Mouse (Mus musculus): ENCODE data around the gene M6pr. TPM values are rescaled to one million over a fixed set of nuclear protein-coding genes. Genes with fewer than 3 reads are reported as not detected.
"Not testable (repeated sequence)": the region's sequence is repeated elsewhere in the genome, so short reads cannot be mapped to it uniquely, and the experiment has no call there.

M6pr gene
- polyA plus RNA-seq, 1 experiment from 2014 or later: 76.7 TPM

GRCm38 (mm10) chr6:122344386-122345116 is 36.0 kb downstream of the M6pr start:
- 45% methylated on average over 9 of the region's 9 CpGs for WGBS
- no peak for ATAC-seq (ENCODE audit: insufficient number of reproducible peaks, insufficient read depth, low FRiP score, low TSS enrichment, low read depth)
- no peaks in the 10 kb centered on the region for H3K9me3 ChIP-seq
- H3K4me3 ChIP-seq: no peak overlapping the region
- H3K36me3 ChIP-seq: no peaks in the 10 kb centered on the region
- peaks cover 7% of the 10 kb centered on the region; the same call in 1 of the 2 replicates for H3K4me1 ChIP-seq
- H3K9ac ChIP-seq: no peak overlapping the region
- no peak overlapping the region for H3K27ac ChIP-seq
- H3K27me3 ChIP-seq: no peaks in the 10 kb centered on the region
- H3K4me2 ChIP-seq: no peak overlapping the region

DNA sequence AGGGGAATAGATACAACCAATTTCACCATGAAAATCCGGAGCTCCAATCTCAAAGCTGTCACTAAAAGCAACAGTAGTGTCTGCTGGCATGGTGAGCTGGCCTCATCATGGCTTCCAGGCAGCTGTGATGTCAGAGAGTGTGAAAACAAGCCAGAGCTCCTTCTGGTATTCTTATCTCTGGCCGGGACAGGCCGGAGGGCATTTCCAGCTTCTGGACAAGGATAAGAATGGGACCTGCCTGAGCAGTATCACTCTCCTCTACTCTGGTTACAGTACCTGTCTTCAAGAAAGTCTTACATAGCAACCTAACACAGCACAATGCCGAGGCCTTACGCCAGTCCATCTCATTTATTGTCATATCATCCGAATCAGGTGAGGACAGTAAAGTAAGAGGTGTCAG is 37.2 kb downstream of the M6pr start:
- ATAC-seq (ENCODE audit: insufficient number of reproducible peaks, insufficient read depth, low FRiP score, low TSS enrichment, low read depth): no peak
- Histone ChIP-seq H3K36me3 (no peaks in the 10 kb centered on the region), H3K27me3 (no peaks in the 10 kb centered on the region), H3K9me3 (no peaks in the 10 kb centered on the region), H3K4me2 (no peak overlapping the region), H3K4me1 (peaks cover 4% of the 10 kb centered on the region; the same call in 1 of the 2 replicates), H3K27ac (no peak overlapping the region), H3K4me3 (no peak overlapping the region), H3K9ac (no peak overlapping the region)
- WGBS: 80% methylated on average over 6 of the region's 6 CpGs

DNA sequence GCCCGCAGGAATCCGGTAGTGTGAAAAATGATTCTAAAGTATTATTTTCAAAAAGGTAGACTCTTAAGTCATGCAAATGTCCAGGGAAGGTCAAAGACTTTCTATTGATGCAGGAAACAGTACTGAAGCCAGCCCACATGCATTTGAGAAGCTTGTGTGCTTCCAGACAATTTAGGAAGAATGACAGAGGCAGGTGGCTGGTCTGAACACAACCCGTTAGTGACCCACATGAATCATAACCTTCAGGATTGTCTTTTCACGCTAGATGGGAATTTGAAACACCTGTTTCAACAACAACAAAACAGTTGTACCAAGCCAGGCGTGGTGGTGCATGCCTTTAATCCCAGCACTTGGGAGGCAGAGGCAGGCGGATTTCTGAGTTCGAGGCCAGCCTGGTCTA is 37.9 kb downstream of the M6pr start:
- H3K4me2 ChIP-seq: no peak overlapping the region
- ATAC-seq (ENCODE audit: insufficient number of reproducible peaks, insufficient read depth, low FRiP score, low TSS enrichment, low read depth): no peak
- 80% methylated on average over 7 of the region's 7 CpGs for WGBS
- H3K4me1 ChIP-seq: no peaks in the 10 kb centered on the region; the same call in 1 of the 2 replicates
- no peaks in the 10 kb centered on the region for H3K9me3 ChIP-seq
- no peak overlapping the region for H3K27ac ChIP-seq
- H3K36me3 ChIP-seq: no peaks in the 10 kb centered on the region
- H3K9ac ChIP-seq: no peak overlapping the region
- H3K27me3 ChIP-seq: no peaks in the 10 kb centered on the region
- no peak overlapping the region for H3K4me3 ChIP-seq

DNA sequence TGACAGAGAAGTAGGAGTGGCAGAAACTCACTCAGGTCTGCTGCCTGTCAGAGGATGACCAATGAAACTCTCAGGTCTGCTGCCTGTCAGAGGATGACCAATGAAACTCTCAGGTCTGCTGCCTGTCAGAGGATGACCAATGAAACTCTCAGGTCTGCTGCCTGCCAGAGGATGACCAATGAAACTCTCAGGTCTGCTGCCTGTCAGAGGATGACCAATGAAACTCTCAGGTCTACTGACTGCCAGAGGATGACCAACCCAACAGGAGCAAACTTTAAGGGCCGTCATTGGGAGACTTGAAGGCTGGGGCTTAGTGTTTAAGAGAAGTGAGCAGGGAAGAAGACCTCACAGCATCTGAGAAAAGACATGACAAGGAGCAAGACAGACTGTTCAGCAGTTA is 38.8 kb downstream of the M6pr start:
- not testable (repeated sequence) for H3K27ac ChIP-seq; H3K9ac ChIP-seq; H3K4me1 ChIP-seq; H3K4me2 ChIP-seq; H3K36me3 ChIP-seq; ATAC-seq (ENCODE audit: insufficient number of reproducible peaks, insufficient read depth, low FRiP score, low TSS enrichment, low read depth); H3K9me3 ChIP-seq; H3K4me3 ChIP-seq; H3K27me3 ChIP-seq
- WGBS: 42% methylated on average over 1 of the region's 1 CpGs

DNA sequence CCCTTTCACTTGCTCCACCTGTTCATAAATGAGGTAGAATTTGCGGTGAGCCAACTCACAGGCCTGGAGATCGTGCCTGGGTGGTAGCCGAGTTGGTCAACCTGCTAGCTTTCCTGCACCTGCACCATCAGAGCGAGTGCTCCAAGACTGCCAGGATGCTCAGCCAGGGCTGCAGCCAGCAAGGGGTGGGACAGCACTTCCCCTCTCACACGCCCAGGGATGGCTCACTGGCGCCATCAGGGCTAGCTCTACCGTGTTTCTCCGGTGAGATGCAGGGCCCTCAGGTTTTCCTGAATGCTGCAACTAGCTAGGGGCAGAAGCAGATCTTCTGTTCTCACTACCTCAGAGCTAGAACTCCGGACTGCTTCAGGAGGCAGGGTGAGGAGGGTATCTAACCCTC is 47.4 kb downstream of the M6pr start:
- no peak for ATAC-seq (ENCODE audit: insufficient number of reproducible peaks, insufficient read depth, low FRiP score, low TSS enrichment, low read depth)
- H3K9me3 ChIP-seq: no peaks in the 10 kb centered on the region
- H3K9ac ChIP-seq: no peak overlapping the region
- no peak overlapping the region for H3K27ac ChIP-seq
- no peaks in the 10 kb centered on the region for H3K36me3 ChIP-seq
- no peaks in the 10 kb centered on the region for H3K27me3 ChIP-seq
- no peak overlapping the region for H3K4me2 ChIP-seq
- WGBS: 57% methylated on average over 9 of the region's 9 CpGs
- no peaks in the 10 kb centered on the region for H3K4me1 ChIP-seq
- H3K4me3 ChIP-seq: no peak overlapping the region

DNA sequence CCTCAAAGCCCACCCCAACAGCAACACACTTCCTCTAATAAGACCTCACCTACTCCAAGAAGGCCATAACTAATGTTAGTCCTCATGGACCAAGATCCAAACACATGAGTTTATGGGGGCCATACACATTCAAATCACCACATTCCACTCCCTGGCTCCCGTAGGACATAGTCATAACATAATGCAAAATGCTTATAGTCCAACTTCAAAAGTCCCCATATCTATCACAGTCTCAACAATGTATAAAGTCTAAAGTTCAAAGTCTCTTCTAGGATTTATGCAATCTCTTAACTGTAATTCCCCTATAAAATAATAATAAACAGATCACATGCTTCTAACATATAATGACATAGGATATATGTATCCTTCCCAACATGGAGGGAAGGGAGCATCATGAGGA is 48.6 kb downstream of the M6pr start:
- Histone ChIP-seq H3K9me3 (no peaks in the 10 kb centered on the region), H3K27ac (no peak overlapping the region), H3K36me3 (no peaks in the 10 kb centered on the region), H3K4me1 (no peaks in the 10 kb centered on the region), H3K27me3 (no peaks in the 10 kb centered on the region), H3K4me2 (no peak overlapping the region), H3K9ac (no peak overlapping the region), H3K4me3 (no peak overlapping the region)
- no peak for ATAC-seq (ENCODE audit: insufficient number of reproducible peaks, insufficient read depth, low FRiP score, low TSS enrichment, low read depth)
- WGBS: 91% methylated on average over 1 of the region's 1 CpGs

DNA sequence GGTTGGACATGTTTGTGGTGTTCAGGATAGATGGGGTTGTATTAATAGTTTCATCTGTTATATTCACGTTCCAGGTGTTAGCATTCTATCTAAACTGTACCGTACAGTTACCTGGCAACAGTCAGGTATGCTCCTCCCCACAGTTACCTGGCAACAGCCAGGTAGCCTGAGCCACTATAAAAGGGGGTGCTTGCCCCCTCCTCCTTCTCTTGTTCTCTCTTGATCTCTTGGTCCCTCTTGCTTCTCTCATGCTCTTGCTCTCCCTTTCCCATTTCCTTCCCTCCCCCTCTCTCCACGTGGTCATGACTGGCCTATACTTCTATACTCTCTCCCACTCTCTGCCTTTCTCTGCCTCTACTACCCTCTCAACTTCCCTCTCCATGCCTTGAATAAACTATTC is 57.2 kb downstream of the M6pr start:
- no peaks in the 10 kb centered on the region for H3K4me1 ChIP-seq
- ATAC-seq (ENCODE audit: insufficient number of reproducible peaks, insufficient read depth, low FRiP score, low TSS enrichment, low read depth): no peak

DNA sequence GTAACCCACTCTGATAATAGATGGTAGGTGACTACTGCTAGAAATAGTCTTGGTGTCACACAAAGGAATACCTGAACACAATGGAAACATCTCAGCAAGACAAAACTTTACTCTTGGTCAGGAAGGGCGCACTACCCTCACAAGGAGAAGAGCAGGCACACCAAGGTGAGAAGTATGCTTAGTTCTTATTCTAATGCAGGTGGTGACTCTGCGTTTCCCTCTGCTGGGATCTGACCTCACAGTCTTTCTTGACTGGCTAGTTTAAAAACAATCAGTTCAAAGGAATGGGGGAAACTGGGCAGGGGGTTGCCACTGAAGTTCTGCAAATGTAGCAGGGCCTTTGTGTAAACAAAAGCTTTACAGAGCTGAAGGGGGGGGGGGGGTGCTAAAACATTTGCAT is 57.8 kb downstream of the M6pr start:
- Histone ChIP-seq H3K9me3 (no peaks in the 10 kb centered on the region), H3K4me3 (no peak overlapping the region), H3K27me3 (no peaks in the 10 kb centered on the region), H3K9ac (no peak overlapping the region), H3K36me3 (no peaks in the 10 kb centered on the region), H3K4me2 (no peak overlapping the region), H3K27ac (no peak overlapping the region), H3K4me1 (no peaks in the 10 kb centered on the region)
- 46% methylated on average over 2 of the region's 2 CpGs for WGBS
- no peak for ATAC-seq (ENCODE audit: insufficient number of reproducible peaks, insufficient read depth, low FRiP score, low TSS enrichment, low read depth)

More for the DNA sequence above, 57.2 kb downstream of the M6pr start:
- no peak overlapping the region for H3K27ac ChIP-seq
- H3K9ac ChIP-seq: no peak overlapping the region
- no peaks in the 10 kb centered on the region for H3K36me3 ChIP-seq
- no peaks in the 10 kb centered on the region for H3K27me3 ChIP-seq
- 64% methylated on average over 3 of the region's 3 CpGs for WGBS
- no peaks in the 10 kb centered on the region for H3K9me3 ChIP-seq
- H3K4me3 ChIP-seq: no peak overlapping the region
- H3K4me2 ChIP-seq: no peak overlapping the region

DNA sequence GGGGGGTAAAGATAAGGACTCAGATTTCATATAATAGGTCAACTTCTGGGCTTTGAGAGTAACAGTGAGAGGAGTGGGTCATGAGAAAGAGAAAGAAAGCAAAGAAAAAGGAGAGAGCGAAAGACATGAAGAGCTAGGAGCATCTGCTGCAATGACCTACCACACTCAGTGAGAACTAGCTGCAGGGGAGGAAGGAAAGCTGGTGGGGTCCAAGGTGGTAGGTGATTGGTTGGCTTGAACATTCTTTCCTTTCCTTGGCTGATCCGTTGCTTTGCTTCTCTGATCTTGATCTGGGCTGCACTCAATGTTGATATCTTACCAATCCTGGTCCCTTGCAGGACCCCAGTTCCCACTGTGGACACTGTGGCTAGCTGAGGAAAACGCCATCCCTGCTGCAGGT is 58.5 kb downstream of the M6pr start:
- no peak overlapping the region for H3K27ac ChIP-seq
- no peak overlapping the region for H3K9ac ChIP-seq
- 50% methylated on average over 3 of the region's 3 CpGs for WGBS
- H3K4me2 ChIP-seq: no peak overlapping the region
- no peak overlapping the region for H3K4me3 ChIP-seq
- no peaks in the 10 kb centered on the region for H3K27me3 ChIP-seq
- no peak for ATAC-seq (ENCODE audit: insufficient number of reproducible peaks, insufficient read depth, low FRiP score, low TSS enrichment, low read depth)
- H3K9me3 ChIP-seq: no peaks in the 10 kb centered on the region
- H3K4me1 ChIP-seq: no peaks in the 10 kb centered on the region
- no peaks in the 10 kb centered on the region for H3K36me3 ChIP-seq

Other genes starting within 250 kb of the M6pr start
- gene Klrg1, start 25.8 kb upstream of the M6pr start, polyA plus RNA-seq (2015; fragmentation: Nextera tagmentation; extraction: Ambion mirVana): not detected in 2 replicates
- gene Phc1, start 31.8 kb downstream of the M6pr start, polyA plus RNA-seq (2015; fragmentation: Nextera tagmentation; extraction: Ambion mirVana): 24.5 and 25.8 TPM in 2 replicates
- 27.6 and 32.4 TPM in 2 replicates for gene Rimklb, start 190.0 kb downstream of the M6pr start, polyA plus RNA-seq (2015; fragmentation: Nextera tagmentation; extraction: Ambion mirVana)
- 1.7 and 2.0 TPM in 2 replicates for gene Mfap5, start 197.1 kb downstream of the M6pr start, polyA plus RNA-seq (2015; fragmentation: Nextera tagmentation; extraction: Ambion mirVana)
- gene Aicda, start 245.1 kb downstream of the M6pr start, polyA plus RNA-seq (2015; fragmentation: Nextera tagmentation; extraction: Ambion mirVana): 0.11 TPM in 1 of 2 replicates, not detected in the other